Mouse (Mus musculus) embryo, embryonic 10.5 days (tissue): Measurements from ENCODE around the gene Bcl2a1c.
A peak's percentile ranks its signal among the peaks of the same experiment; 100 is the strongest.
"Not testable (repeated sequence)": the region's sequence is repeated elsewhere in the genome, so short reads cannot be mapped to it uniquely, and the experiment has no call there.

ENCODE experiments used
- DNase-seq: peaks from one replicate; pipeline ENCODE4 v3.0.0-alpha.2; 2015; ENCODE audit warnings: low spot score

Bcl2a1c gene

GRCm38 (mm10) chr9:114329855-114330254 is at the start of gene Bcl2a1c:
Gene Bcl2a1c, plus strand, starts transcription at chr9:114330135.
- DNase-seq, result not testable (repeated sequence)

DNA sequence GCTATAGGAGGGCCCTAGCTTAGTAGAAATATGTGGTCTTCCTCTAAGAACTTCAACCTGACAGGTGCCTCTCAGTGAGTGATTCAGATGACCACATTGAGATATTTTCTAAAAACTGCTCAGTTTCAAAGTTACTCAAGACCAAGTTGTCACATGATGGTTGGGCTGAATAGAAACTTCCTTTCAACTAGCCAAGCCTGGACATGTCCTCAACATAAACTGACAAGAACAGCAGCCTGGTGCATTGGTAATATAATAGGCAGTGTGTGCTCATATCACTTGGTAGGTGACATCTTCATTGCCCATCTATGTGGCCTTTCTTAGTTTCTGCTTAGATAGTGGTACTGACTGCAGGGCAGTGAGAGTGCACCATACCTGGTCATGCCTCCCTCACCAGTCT is 24.0 kb upstream of the Bcl2a1c start:
- not testable (repeated sequence) for DNase-seq

DNA sequence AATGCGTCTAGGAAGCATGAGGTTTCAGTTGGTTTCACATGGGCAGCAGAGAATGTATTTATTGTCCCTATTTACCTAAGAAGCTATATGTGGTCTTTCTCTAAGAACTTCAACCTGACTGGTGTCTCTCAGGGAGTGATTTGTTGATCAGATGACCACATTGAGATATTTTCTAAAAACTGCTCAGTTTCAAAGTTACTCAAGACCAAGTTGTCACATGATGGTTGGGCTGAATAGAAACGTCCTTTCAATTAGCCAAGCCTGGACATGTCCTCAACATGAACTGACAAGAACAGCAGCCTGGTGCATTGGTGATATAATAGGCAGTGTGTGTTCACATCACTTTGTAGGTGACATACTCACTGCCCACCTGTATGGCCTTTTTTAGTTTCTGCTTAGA is 18.2 kb upstream of the Bcl2a1c start:
- DNase-seq, result not testable (repeated sequence)

GRCm38 (mm10) chr9:114318021-114318420 is 11.9 kb upstream of the Bcl2a1c start:
- DNase-seq, result peak; percentile 78

DNA sequence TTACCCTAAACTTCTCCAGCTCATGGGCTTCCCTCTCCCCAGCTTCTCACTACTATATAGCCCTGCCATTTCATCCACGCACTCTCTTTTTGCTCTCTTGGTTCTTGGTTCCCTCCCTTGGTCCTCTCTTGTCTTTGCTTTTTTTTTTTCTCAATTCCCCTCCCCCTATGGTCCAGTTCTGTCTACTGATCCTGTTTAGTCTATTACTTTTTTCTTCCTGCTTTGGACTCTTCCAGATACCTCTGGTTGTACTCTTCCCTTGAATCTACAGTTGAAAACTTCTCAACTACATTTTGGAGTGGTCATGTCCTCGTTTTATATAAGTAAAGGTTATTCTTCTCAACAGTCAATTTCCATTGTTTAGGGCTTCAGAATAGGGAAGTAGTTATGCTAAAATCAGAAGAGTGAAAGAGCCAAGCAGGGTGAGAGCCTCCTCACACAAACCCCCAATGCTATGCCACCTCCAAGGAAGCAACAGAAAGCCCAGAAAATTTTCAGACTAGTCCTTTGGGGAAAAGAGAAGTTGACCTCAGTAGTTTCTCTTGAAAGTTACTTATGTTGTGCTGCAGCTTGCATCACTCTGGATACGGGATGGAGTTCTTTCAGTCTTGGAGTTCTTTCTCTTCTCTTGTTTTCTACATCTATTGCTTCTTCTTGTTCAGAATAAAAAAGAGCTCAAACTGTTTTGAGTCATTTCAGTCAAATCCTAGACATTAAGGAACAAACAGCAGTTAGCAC is 3.8 kb upstream of the Bcl2a1c start:
- DNase-seq, result no peak

DNA sequence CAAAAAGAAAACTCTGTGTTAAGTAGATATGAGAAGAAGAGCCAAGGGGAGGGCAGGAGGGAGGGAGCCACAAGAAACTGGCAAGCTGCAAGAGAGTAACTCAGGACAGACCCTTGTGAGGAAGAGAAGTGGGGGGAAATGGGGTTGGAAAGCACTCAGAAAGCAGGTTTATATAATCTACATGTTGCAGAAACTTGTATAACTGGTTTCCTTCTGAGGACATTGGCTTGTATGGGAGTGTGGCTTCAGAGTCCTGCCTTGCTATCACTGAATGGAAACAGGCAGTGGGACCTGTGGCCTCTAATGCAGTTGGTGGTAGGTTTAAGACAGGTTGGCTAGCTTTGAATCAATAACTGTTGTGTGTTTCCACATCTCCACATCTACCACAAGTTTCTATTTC is 1.6 kb upstream of the Bcl2a1c start:
- not testable (repeated sequence) for DNase-seq

GRCm38 (mm10) chr9:114367783-114368470 is 38.0 kb downstream of the Bcl2a1c start:
- DNase-seq, result peak; percentile 67

DNA sequence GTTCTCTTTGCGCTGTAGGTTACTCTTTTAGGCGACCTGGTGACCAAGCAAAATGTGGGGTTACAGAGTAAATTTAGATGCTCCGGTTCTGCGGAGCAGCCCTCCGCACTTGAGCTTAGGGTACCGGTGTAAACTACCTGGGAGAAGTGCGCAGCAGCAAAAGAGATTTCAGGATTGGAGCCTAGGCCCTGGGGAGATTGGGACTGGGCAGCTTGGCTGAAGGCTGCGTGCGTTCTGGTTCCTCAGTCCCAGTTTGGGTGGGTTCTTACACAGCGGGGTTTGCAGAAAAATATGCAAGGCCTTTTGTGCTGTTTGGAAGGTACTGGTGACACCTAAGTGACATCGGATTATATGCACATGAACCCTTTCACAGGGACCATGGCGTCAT is 38.5 kb downstream of the Bcl2a1c start:
- no peak for DNase-seq

- DNase-seq, result peak; percentile 38
Measured at GRCm38 (mm10) chr9:114369389-114369788, 39.5 kb downstream of the Bcl2a1c start.

DNA sequence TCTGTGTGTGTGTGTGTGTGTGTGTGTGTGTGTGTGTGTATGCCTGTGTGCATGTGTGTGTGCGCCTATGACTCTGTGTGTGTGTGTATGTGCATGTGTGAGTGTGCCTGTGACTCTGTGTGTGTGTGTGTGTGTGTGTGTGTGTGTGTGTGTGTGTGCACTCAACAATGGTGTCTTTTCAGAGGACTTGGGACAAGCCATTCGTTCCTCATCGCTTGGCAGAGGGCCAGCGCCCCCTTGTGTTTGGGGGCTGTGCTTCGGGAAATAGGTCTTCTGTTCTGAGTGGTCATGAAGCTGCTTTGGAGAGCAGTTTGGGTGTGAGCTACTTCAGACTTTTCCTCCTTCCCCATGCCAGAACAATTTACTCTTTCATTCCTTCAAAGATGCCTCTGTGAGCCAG is 41.8 kb downstream of the Bcl2a1c start:
- peak; percentile 21 for DNase-seq

GRCm38 (mm10) chr9:114375276-114375962 is 45.5 kb downstream of the Bcl2a1c start:
- DNase-seq, result no peak

DNA sequence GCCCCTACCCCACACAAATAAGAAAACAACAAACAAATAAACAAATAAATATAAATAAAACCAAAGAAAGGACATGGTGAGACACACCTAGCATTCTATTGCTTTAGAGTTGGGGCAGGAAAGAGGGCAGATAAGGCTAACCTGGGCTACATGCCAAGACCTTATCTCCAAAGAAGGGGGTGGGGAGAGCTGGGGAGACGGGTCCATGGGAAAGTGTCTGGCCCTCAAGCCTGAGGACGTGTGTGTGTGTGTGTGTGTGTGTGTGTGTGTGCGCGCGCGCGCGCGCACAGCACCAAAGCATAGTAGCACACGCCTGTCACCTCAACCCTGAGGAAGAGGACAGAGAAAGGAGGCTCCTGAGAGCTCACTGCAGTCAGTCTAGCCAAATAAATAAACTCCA is 47.2 kb downstream of the Bcl2a1c start:
- no peak for DNase-seq

DNA sequence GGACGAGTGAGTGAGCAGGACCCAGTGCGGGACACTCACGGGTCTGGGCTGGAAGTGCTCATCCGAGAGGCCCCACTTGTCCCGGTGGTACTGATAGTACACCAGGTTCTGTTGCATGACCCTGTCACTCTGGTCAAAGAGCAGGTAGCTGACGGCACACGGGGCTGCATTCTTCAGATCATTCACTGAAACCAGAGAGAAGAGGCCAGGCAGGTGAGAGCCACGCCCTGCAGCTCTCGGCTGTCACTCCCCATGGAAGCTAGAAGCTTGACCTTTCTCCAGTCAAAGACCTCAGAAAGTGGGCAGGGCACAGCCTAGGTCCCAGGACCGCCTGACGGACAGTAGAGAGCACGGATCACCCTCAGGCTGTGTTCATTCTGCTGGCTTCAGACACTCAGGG is 49.9 kb downstream of the Bcl2a1c start:
- no peak for DNase-seq
